Mouse (Mus musculus) heart, embryonic 13.5 days (tissue): Measurements from ENCODE around the gene Imp3. TPM values are rescaled to one million over a fixed set of nuclear protein-coding genes. Genes with fewer than 3 reads are reported as not detected.

ENCODE experiments used
- ATAC-seq: fragments of 200-750 bp; cut with Nextera tagmentation; 2 replicates; pipeline ENCODE4 v1.8.0; 2017; ENCODE audit warnings: moderate TSS enrichment; ENCODE audit not compliant: insufficient number of reproducible peaks, low FRiP score, low TSS enrichment; ENCODE audit errors: extremely low read depth
- H3K27ac ChIP-seq: fragments of 300-500 bp; sonication (generic); replicated peaks from 2 replicates; pipeline ENCODE4 v1.5.1; 2015; ENCODE audit warnings: moderate library complexity, mild to moderate bottlenecking, inconsistent platforms
- H3K27me3 ChIP-seq: fragments of 300-500 bp; sonication (generic); replicated peaks from 2 replicates; pipeline ENCODE4 v1.6.1; 2015; ENCODE audit warnings: mild to moderate bottlenecking, inconsistent platforms
- H3K36me3 ChIP-seq: fragments of 300-500 bp; sonication (generic); 2 replicates; pipeline ENCODE4 v1.6.1; 2015; ENCODE audit warnings: mild to moderate bottlenecking, inconsistent platforms
- H3K4me1 ChIP-seq: fragments of 300-500 bp; sonication (generic); 2 replicates; pipeline ENCODE4 v1.6.1; 2015; ENCODE audit warnings: inconsistent platforms
- H3K4me2 ChIP-seq: fragments of 300-500 bp; sonication (generic); 2 replicates; pipeline ENCODE4 v1.6.1; 2015; ENCODE audit warnings: inconsistent platforms, mild to moderate bottlenecking, moderate library complexity
- H3K4me3 ChIP-seq: fragments of 300-500 bp; sonication (generic); 2 replicates; pipeline ENCODE4 v1.5.1; 2015; ENCODE audit warnings: moderate library complexity, mild to moderate bottlenecking, inconsistent platforms
- H3K9ac ChIP-seq: fragments of 300-500 bp; sonication (generic); 2 replicates; pipeline ENCODE4 v1.6.1; 2015; ENCODE audit warnings: inconsistent platforms, mild to moderate bottlenecking, moderate library complexity
- H3K9me3 ChIP-seq: fragments of 300-500 bp; sonication (generic); 2 replicates; pipeline ENCODE4 v1.6.1; 2016; ENCODE audit warnings: inconsistent platforms
- WGBS: fragments of 180-500 bp; shearing (Covaris S2); methylation state at CpG from one replicate; pipeline ENCODE4 v1.1.7; 2015; ENCODE audit warnings: mixed read lengths; 5-methylcytosine and 5-hydroxymethylcytosine counted together
- polyA plus RNA-seq: library from polyadenylated mRNA; unstranded; fragments of >200 nt; fragmentation: Nextera tagmentation; extraction: Ambion mirVana; gene quantifications from 2 replicates; pipeline ENCODE4 v1.2.1, GENCODE M21; 2015

The Imp3 gene
- polyA plus RNA-seq, 1 experiment from 2014 or later: 61.8 TPM

- Histone ChIP-seq H3K4me2 (peak overlapping the region; percentile 96), H3K27ac (peak overlapping the region; percentile 93), H3K9ac (peak overlapping the region; percentile 81), H3K4me3 (peak overlapping the region; percentile 75), H3K27me3 (no peaks in the 10 kb centered on the region), H3K36me3 (peaks cover 48% of the 10 kb centered on the region), H3K4me1 (peaks cover 56% of the 10 kb centered on the region), H3K9me3 (no peaks in the 10 kb centered on the region)
- 40% methylated on average over 8 of the region's 8 CpGs for WGBS
- ATAC-seq: no peak
These were observed 13.2 kb upstream of the Imp3 start for GRCm38 (mm10) chr9:56923841-56924650.

- 5% methylated on average over 7 of the region's 7 CpGs for WGBS
- peak; percentile 77 for ATAC-seq
These were observed 12.6 kb upstream of the Imp3 start for GRCm38 (mm10) chr9:56924651-56925027.

GRCm38 (mm10) chr9:56925291-56926024, 11.8 kb upstream of the Imp3 start:
- H3K9ac ChIP-seq: peak overlapping the region; percentile 81

More at GRCm38 (mm10) chr9:56924651-56925027, 12.6 kb upstream of the Imp3 start:
- H3K9ac ChIP-seq: peak overlapping the region; percentile 81
- H3K27me3 ChIP-seq: no peaks in the 10 kb centered on the region
- peaks cover 56% of the 10 kb centered on the region for H3K4me1 ChIP-seq
- no peaks in the 10 kb centered on the region for H3K9me3 ChIP-seq
- H3K36me3 ChIP-seq: peaks cover 42% of the 10 kb centered on the region
- peak overlapping the region; percentile 93 for H3K27ac ChIP-seq
- peak overlapping the region; percentile 96 for H3K4me2 ChIP-seq
- H3K4me3 ChIP-seq: peak overlapping the region; percentile 75

GRCm38 (mm10) chr9:56926025-56926360, 11.3 kb upstream of the Imp3 start:
- H3K27me3 ChIP-seq: 0 out of 2 replicates have a peak, but pooled peaks cover 10% of the 10 kb centered on the region
- H3K9me3 ChIP-seq: no peaks in the 10 kb centered on the region
- peak overlapping the region; percentile 93 for H3K27ac ChIP-seq
- H3K4me2 ChIP-seq: peak overlapping the region; percentile 96
- WGBS: 90% methylated on average over 10 of the region's 10 CpGs
- no peak for ATAC-seq
- H3K36me3 ChIP-seq: peaks cover 29% of the 10 kb centered on the region
- H3K4me3 ChIP-seq: peak overlapping the region; percentile 75
- H3K4me1 ChIP-seq: peaks cover 56% of the 10 kb centered on the region
- H3K9ac ChIP-seq: peak overlapping the region; percentile 90

More at GRCm38 (mm10) chr9:56925291-56926024, 11.8 kb upstream of the Imp3 start:
- Histone ChIP-seq H3K27me3 (0 out of 2 replicates have a peak, but pooled peaks cover 6% of the 10 kb centered on the region), H3K9me3 (no peaks in the 10 kb centered on the region), H3K4me2 (peak overlapping the region; percentile 96), H3K27ac (peak overlapping the region; percentile 93), H3K36me3 (peaks cover 34% of the 10 kb centered on the region), H3K4me1 (peaks cover 56% of the 10 kb centered on the region), H3K4me3 (peak overlapping the region; percentile 75)
- no peak for ATAC-seq
- WGBS: 74% methylated on average over 26 of the region's 26 CpGs

- WGBS: 59% methylated on average over 10 of the region's 10 CpGs
- Histone ChIP-seq H3K9ac (peak overlapping the region; percentile 90), H3K4me2 (peak overlapping the region; percentile 96), H3K27ac (peak overlapping the region; percentile 96), H3K36me3 (peaks cover 25% of the 10 kb centered on the region), H3K4me1 (peaks cover 56% of the 10 kb centered on the region), H3K4me3 (peak overlapping the region; percentile 75), H3K27me3 (peaks cover 10% of the 10 kb centered on the region; the same call in 1 of the 2 replicates), H3K9me3 (no peaks in the 10 kb centered on the region)
- no peak for ATAC-seq
These were observed 10.9 kb upstream of the Imp3 start for GRCm38 (mm10) chr9:56926387-56926786.

- Histone ChIP-seq H3K9ac (peak overlapping the region; percentile 90), H3K27me3 (peaks cover 10% of the 10 kb centered on the region; the same call in 1 of the 2 replicates), H3K27ac (peak overlapping the region; percentile 96), H3K36me3 (peaks cover 15% of the 10 kb centered on the region), H3K4me2 (peak overlapping the region; percentile 96), H3K4me1 (peaks cover 53% of the 10 kb centered on the region), H3K9me3 (no peaks in the 10 kb centered on the region), H3K4me3 (peak overlapping the region; percentile 75)
- under 1% methylated on average over 35 of the region's 35 CpGs for WGBS
- no peak for ATAC-seq
These were observed 9.9 kb upstream of the Imp3 start for GRCm38 (mm10) chr9:56927191-56928012.

GRCm38 (mm10) chr9:56928041-56928811, 9.0 kb upstream of the Imp3 start, which contains the start of gene Snx33:
Snx33 (minus strand) TSS chr9:56928371.
- peak within 1 kb of the TSS; percentile 96 for H3K27ac ChIP-seq
- H3K27me3 ChIP-seq: peaks cover 10% of the 10 kb centered on the region; the same call in 1 of the 2 replicates
- peak within 1 kb of the TSS; percentile 90 for H3K9ac ChIP-seq
- peaks cover 45% of the 10 kb centered on the region for H3K4me1 ChIP-seq
- WGBS: under 1% methylated on average over 50 of the region's 50 CpGs
- ATAC-seq: peak; percentile 62; the same call in 1 of the 2 replicates
- H3K4me3 ChIP-seq: peak within 1 kb of the TSS; percentile 75
- H3K4me2 ChIP-seq: peak within 1 kb of the TSS; percentile 96
- H3K9me3 ChIP-seq: no peaks in the 10 kb centered on the region
- peaks cover 8% of the 10 kb centered on the region for H3K36me3 ChIP-seq

GRCm38 (mm10) chr9:56929496-56929895, 7.8 kb upstream of the Imp3 start:
- H3K9ac ChIP-seq: no peak overlapping the region
- WGBS: 50% methylated on average over 4 of the region's 4 CpGs
- H3K27ac ChIP-seq: no peak overlapping the region
- peaks cover 8% of the 10 kb centered on the region for H3K36me3 ChIP-seq
- no peaks in the 10 kb centered on the region for H3K9me3 ChIP-seq
- peaks cover 32% of the 10 kb centered on the region for H3K4me1 ChIP-seq
- H3K4me3 ChIP-seq: no peak overlapping the region
- H3K27me3 ChIP-seq: peaks cover 10% of the 10 kb centered on the region; the same call in 1 of the 2 replicates
- no peak for ATAC-seq
- no peak overlapping the region for H3K4me2 ChIP-seq

- WGBS: 43% methylated on average over 1 of the region's 1 CpGs
- Histone ChIP-seq H3K9ac (no peak overlapping the region), H3K4me1 (peaks cover 22% of the 10 kb centered on the region), H3K4me2 (no peak overlapping the region), H3K9me3 (no peaks in the 10 kb centered on the region), H3K4me3 (no peak overlapping the region), H3K36me3 (peaks cover 5% of the 10 kb centered on the region), H3K27me3 (peaks cover 10% of the 10 kb centered on the region; the same call in 1 of the 2 replicates), H3K27ac (no peak overlapping the region)
- no peak for ATAC-seq
These were observed 6.7 kb upstream of the Imp3 start for GRCm38 (mm10) chr9:56930556-56930955.

- peak overlapping the region; percentile 94; the same call in 1 of the 2 replicates for H3K27ac ChIP-seq
- peaks cover 22% of the 10 kb centered on the region for H3K4me1 ChIP-seq
- no peak for ATAC-seq
- 12% methylated on average over 6 of the region's 6 CpGs for WGBS
- peak overlapping the region; percentile 90 for H3K4me3 ChIP-seq
- no peaks in the 10 kb centered on the region for H3K27me3 ChIP-seq
- H3K9ac ChIP-seq: peak overlapping the region; percentile 78
- H3K9me3 ChIP-seq: no peaks in the 10 kb centered on the region
- 0 out of 2 replicates have a peak, but pooled peaks cover 7% of the 10 kb centered on the region for H3K36me3 ChIP-seq
- H3K4me2 ChIP-seq: peak overlapping the region; percentile 97
These were observed 433 bp upstream of the Imp3 start for GRCm38 (mm10) chr9:56936861-56937222.
